Mouse (Mus musculus): Measurements from ENCODE around the gene Gm10188. TPM values are rescaled to one million over a fixed set of nuclear protein-coding genes. Genes with fewer than 3 reads are reported as not detected.

Gene Gm10188
- polyA plus RNA-seq, 1 experiment, result not detected

DNA sequence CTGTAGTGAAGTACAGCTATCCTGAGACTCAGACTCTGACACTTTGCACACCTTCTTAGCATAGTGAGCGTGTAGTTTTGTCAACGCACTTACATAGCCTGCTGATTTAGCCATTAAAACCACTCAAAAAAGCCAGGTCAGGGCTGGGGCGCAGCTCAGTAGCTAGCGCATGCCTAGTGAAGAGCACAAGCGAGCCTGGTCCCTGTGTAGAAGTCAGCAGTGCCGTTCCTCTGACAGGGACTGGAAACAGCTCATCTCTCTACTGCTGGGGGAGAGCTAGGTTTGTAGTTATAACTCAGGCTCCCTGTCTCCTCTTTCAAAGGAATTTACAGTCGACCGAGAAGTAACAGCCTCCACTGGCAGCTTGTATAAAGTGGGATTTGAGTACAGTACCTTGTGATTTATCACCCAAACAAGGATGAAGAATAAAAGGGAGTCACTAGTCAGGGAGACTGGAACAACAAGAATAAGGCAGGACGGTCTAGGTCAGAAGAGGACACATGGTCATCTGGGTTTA, 5.2 kb upstream of the Gm10188 start:
- H3K4me1 ChIP-seq (ENCODE audit: control insufficient read depth, insufficient read depth, low read length), result peaks cover 10% of the 10 kb centered on the region
- WGBS, result 73% methylated on average over 9 of the region's 9 CpGs
- TF ChIP-seq POLR2A (IDR thresholded peaks at IDR 0.05; ENCODE audit: insufficient read depth, low read depth, low read length), result no peak
- TF ChIP-seq CTCF (IDR thresholded peaks at IDR 0.05; ENCODE audit: insufficient read depth, low read depth, low read length), result no peak
- H3K4me3 ChIP-seq (ENCODE audit: insufficient read depth, low read depth, low read length), result no peak overlapping the region
- H3K27ac ChIP-seq (ENCODE audit: insufficient read depth, low read depth, low read length), result no peak overlapping the region

DNA sequence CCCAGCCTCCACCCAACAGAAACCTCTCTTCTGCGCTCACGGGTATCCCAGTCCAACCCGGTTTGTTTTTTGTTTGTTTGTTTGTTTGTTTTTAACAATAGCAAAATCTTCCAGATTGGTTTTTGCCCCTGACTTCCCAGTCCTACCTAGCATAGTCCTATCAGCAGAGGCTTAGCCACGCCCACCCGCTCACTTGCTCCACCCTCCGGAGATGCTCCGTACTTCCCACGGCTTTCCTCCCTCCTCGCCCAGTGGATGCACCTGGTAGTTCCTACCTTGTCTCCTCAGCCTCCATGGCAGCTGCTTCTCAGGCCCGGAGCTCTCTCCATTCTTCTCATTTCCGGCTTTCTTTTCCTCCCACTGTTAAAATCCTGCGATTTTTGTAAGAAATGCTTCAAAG, 4.0 kb upstream of the Gm10188 start:
- no peak overlapping the region for H3K27ac ChIP-seq (ENCODE audit: insufficient read depth, low read depth, low read length)
- peaks cover 10% of the 10 kb centered on the region for H3K4me1 ChIP-seq (ENCODE audit: control insufficient read depth, insufficient read depth, low read length)
- no peak overlapping the region for H3K4me3 ChIP-seq (ENCODE audit: insufficient read depth, low read depth, low read length)
- 51% methylated on average over 12 of the region's 12 CpGs for WGBS
- TF ChIP-seq CTCF (IDR thresholded peaks at IDR 0.05; ENCODE audit: insufficient read depth, low read depth, low read length) (0 out of 2 replicates have a peak, but pooled peaks have one; percentile 19), POLR2A (IDR thresholded peaks at IDR 0.05; ENCODE audit: insufficient read depth, low read depth, low read length) (no peak)

DNA sequence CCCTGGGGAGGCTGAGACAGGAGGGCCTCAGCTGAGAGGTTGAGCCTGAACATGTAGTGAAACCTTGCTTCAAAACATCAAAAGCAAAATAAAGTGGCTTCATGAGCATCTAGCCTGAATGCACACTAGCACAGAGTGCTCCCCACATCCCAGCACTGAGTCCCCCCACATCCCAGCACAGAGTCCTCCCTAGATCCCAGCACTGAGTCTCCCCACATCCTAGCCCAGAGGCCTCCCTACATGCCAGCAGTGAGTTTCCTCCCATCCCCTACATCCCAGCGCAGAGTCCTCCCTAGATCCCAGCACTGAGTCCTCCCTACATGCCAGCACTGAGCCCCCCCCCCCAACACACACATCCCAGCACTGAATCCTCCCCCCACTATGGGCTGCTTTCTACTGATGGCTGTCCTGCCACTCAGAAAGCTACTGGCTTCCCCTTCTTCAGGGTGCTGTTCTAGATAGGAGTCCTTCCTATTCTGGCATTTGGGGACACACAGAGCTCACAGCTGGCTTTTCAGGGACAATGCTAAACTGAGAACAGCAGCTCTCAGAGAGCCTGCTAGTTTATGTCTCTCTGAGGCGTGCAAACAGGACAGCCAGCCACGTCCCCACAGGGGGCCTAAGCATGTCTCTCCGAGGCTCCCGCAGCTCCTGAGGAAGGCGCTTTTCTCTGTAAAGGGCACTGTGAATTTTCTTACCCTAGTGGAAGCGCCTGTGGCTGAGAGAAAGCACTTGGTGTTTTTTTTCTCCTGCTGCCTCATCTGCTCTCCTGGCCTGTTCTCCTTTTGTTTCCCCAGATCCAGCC, 2.1 kb upstream of the Gm10188 start:
- no peak overlapping the region for H3K27ac ChIP-seq (ENCODE audit: insufficient read depth, low read depth, low read length)
- peaks cover 10% of the 10 kb centered on the region for H3K4me1 ChIP-seq (ENCODE audit: control insufficient read depth, insufficient read depth, low read length)
- TF ChIP-seq POLR2A (IDR thresholded peaks at IDR 0.05; ENCODE audit: insufficient read depth, low read depth, low read length), result no peak
- TF ChIP-seq CTCF (IDR thresholded peaks at IDR 0.05; ENCODE audit: insufficient read depth, low read depth, low read length), result no peak
- H3K4me3 ChIP-seq (ENCODE audit: insufficient read depth, low read depth, low read length), result no peak overlapping the region
- 39% methylated on average over 7 of the region's 7 CpGs for WGBS

DNA sequence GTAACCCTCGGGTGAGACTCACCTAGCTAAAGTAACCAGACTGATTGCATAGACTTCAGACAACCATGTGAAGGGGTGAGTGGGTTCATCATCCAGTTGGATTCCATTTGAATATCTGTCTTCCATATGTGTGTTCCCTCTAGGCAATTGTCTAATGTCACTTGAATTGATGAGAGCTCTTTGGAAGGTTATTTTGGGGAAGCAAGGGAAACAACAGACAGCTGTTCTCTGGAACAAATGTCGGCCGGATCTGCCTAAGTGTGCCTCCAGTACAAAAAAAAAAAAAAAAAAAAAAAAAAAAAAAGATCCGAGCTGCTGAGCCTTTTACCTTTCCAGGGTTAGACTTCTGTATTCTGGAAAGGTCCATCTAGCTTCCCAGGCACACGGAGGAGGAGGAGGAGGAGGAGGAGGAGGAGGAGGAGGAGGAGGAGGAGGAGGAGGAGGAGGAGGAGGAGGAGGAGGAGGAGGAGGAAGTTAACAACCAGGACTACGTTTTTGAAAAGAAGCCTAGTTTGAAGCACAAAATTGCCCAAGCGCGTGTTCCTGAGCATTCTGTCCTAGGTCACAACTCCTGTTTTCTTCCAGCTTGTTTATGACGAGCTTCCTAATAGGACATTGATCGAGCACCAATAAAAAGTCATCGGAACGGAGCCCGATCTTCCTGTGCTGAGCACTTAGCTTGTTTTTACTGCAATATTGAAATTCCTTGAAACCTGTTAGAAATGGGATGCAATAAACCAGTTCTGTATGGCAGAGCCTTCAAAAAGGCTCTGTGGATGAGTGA, 3.1 kb downstream of the Gm10188 start:
- TF ChIP-seq POLR2A (IDR thresholded peaks at IDR 0.05; ENCODE audit: insufficient read depth, low read depth, low read length) (no peak), CTCF (IDR thresholded peaks at IDR 0.05; ENCODE audit: insufficient read depth, low read depth, low read length) (no peak)
- 74% methylated on average over 12 of the region's 13 CpGs for WGBS
- H3K4me3 ChIP-seq (ENCODE audit: insufficient read depth, low read depth, low read length), result no peak overlapping the region
- peaks cover 7% of the 10 kb centered on the region for H3K4me1 ChIP-seq (ENCODE audit: control insufficient read depth, insufficient read depth, low read length)
- H3K27ac ChIP-seq (ENCODE audit: insufficient read depth, low read depth, low read length), result no peak overlapping the region

DNA sequence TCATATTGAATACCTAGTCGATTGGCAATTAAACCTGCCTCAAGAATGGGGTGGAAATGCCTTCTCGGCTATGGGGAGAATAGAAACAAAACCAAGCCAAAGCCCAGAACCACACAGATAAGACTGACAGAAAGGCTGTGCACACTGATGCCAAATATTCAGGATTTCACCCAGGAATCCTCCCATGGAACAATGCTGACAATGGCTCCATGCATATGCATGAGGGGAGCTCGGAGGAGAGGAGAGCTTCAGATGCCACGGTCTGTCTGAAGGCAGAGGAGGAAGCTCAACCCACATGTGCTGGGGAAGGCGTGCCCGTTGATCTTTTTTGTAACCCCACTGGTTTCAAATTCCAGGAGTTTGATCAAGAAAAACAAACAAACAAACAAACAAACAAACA, 7.4 kb downstream of the Gm10188 start:
- Histone ChIP-seq H3K4me3 (ENCODE audit: insufficient read depth, low read depth, low read length) (no peak overlapping the region), H3K4me1 (ENCODE audit: control insufficient read depth, insufficient read depth, low read length) (peaks cover 11% of the 10 kb centered on the region), H3K27ac (ENCODE audit: insufficient read depth, low read depth, low read length) (no peak overlapping the region)
- 30% methylated on average over 6 of the region's 6 CpGs for WGBS
- TF ChIP-seq POLR2A (IDR thresholded peaks at IDR 0.05; ENCODE audit: insufficient read depth, low read depth, low read length) (no peak), CTCF (IDR thresholded peaks at IDR 0.05; ENCODE audit: insufficient read depth, low read depth, low read length) (no peak)

DNA sequence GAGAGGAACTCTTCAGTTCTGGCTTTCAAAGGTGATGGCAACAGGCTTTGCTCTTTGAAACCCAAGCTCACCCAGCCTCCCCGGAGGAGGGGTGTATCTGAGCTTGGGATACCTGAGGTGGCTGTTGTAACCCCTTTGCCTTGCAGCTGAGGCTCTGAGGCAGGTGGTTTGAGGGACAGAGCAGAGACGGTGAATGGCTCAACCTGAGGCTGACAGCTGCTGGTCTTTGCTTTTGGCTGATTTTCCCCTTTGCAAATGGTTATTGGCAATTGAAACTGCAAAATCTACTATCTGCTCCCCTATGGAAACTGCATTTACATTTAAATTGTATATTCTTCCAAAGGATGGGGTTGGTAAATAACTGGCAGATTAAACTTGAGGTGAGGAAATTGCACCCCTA, 7.9 kb downstream of the Gm10188 start:
- no peak overlapping the region for H3K4me3 ChIP-seq (ENCODE audit: insufficient read depth, low read depth, low read length)
- TF ChIP-seq CTCF (IDR thresholded peaks at IDR 0.05; ENCODE audit: insufficient read depth, low read depth, low read length), result no peak
- TF ChIP-seq POLR2A (IDR thresholded peaks at IDR 0.05; ENCODE audit: insufficient read depth, low read depth, low read length), result no peak
- H3K27ac ChIP-seq (ENCODE audit: insufficient read depth, low read depth, low read length), result no peak overlapping the region
- H3K4me1 ChIP-seq (ENCODE audit: control insufficient read depth, insufficient read depth, low read length), result peaks cover 11% of the 10 kb centered on the region
- whole genome bisulfite sequencing, result 68% methylated on average over 2 of the region's 2 CpGs

GRCm38 (mm10) chr1:132216276-132216675, 13.3 kb downstream of the Gm10188 start:
- Histone ChIP-seq H3K4me1 (ENCODE audit: control insufficient read depth, insufficient read depth, low read length) (peaks cover 14% of the 10 kb centered on the region), H3K27ac (ENCODE audit: insufficient read depth, low read depth, low read length) (no peak overlapping the region), H3K4me3 (ENCODE audit: insufficient read depth, low read depth, low read length) (no peak overlapping the region)
- TF ChIP-seq CTCF (IDR thresholded peaks at IDR 0.05; ENCODE audit: insufficient read depth, low read depth, low read length) (no peak), POLR2A (IDR thresholded peaks at IDR 0.05; ENCODE audit: insufficient read depth, low read depth, low read length) (no peak)
- 70% methylated on average over 3 of the region's 3 CpGs for WGBS

DNA sequence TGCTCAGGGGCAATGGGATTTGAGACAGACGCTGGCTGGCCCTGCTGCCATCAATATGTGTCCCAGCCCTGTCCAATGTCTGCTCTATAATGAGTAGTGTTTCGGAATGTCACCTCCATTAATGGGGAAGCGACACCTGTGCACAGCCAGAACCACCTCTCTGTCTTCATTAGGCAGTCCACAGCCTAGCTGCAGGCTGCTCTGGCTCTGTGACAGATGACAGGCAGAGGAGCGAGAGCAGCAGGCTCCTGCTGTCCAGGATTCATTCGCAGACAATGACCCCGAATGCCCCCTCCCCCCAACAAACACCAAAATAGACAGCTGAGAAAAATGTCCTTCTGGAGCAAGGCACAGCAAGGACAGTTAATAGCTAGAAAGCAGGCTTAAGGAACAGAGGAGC, 16.5 kb downstream of the Gm10188 start:
- no peak for TF ChIP-seq CTCF (IDR thresholded peaks at IDR 0.05; ENCODE audit: insufficient read depth, low read depth, low read length)
- TF ChIP-seq POLR2A (IDR thresholded peaks at IDR 0.05; ENCODE audit: insufficient read depth, low read depth, low read length), result no peak
- WGBS, result 69% methylated on average over 6 of the region's 6 CpGs
- H3K4me3 ChIP-seq (ENCODE audit: insufficient read depth, low read depth, low read length), result no peak overlapping the region
- H3K27ac ChIP-seq (ENCODE audit: insufficient read depth, low read depth, low read length), result no peak overlapping the region
- peaks cover 29% of the 10 kb centered on the region for H3K4me1 ChIP-seq (ENCODE audit: control insufficient read depth, insufficient read depth, low read length)

DNA sequence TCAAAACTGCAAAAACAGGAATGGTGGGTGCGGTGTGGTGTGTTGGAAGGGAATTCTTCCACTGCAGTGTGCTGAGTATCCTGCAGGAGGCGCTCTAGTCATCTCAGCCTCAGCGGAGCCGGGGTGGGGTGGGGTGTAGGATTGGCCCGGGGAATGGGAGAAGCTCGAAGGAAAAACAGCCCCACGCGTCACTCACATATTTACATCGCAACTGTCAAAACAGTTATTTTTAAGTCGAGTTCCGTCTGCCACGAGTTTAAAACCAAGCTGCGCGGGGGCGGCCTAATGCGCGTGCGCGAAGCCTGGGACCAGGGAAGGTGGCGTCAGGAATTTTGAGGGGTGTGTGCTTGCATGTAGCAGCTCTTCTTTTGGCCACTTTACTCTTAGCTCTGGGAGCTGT, 17.3 kb downstream of the Gm10188 start:
- Histone ChIP-seq H3K4me3 (ENCODE audit: insufficient read depth, low read depth, low read length) (peak overlapping the region; percentile 34), H3K27ac (ENCODE audit: insufficient read depth, low read depth, low read length) (no peak overlapping the region), H3K4me1 (ENCODE audit: control insufficient read depth, insufficient read depth, low read length) (peaks cover 38% of the 10 kb centered on the region)
- TF ChIP-seq POLR2A (IDR thresholded peaks at IDR 0.05; ENCODE audit: insufficient read depth, low read depth, low read length) (no peak), CTCF (IDR thresholded peaks at IDR 0.05; ENCODE audit: insufficient read depth, low read depth, low read length) (peak; percentile 86)
- 5% methylated on average over 20 of the region's 20 CpGs for WGBS

Data from olfactory bulb, adult 2 months (tissue).